Mouse (Mus musculus) G1E (cell line): ENCODE data around the gene Phf12.

Experiments
- CTCF ChIP-seq: IDR thresholded peaks from 2 replicates; pipeline ENCODE4 v1.5.1; 2012; ENCODE audit warnings: low read depth, low read length, inconsistent platforms, mixed read lengths
- GATA1 ChIP-seq: IDR thresholded peaks from 2 replicates; pipeline ENCODE4 v1.6.1; 2012; ENCODE audit warnings: borderline replicate concordance, low read length, inconsistent platforms, mixed read lengths
- GATA2 ChIP-seq: IDR thresholded peaks from 2 replicates; pipeline ENCODE4 v1.6.1; 2012; ENCODE audit warnings: low read depth, low read length, inconsistent platforms, borderline replicate concordance
- TAL1 ChIP-seq: conservative IDR thresholded peaks from 2 replicates; pipeline ENCODE4 v1.6.1; 2012; ENCODE audit warnings: low read depth, low read length, inconsistent platforms, mixed read lengths

DNA sequence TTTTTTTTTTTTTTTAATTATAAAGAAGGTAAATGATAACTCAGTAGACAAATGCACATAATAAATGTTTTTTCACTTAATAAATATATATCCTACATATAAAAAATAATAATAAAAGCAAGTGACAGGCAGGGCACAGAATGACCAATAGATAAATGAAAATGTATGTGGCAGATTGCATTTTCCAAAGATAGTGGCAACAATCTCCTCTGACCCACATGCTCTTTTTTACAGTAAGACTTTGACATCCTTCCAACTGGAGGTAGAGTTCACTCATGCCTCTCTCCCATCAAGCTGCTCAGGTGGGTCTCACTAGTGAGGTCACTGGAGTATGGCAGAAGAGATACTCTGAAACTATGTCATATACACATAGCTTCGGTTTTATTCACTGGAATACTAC, 80.0 kb downstream of the Phf12 start:
- TF ChIP-seq GATA1 (no peak), CTCF (no peak), TAL1 (no peak), GATA2 (no peak)
